In genomic region chr12:35918031-35918430, GRCm38 (mm10) we compare ENCODE assay signal across 26 mouse cellular contexts. TPM values are rescaled to one million over a fixed set of nuclear protein-coding genes. Genes with fewer than 3 reads are reported as not detected.
DNase-seq lines count a peak whose midpoint lies in the region; ATAC-seq lines count a peak whose summit lies in the region.
"Had no signal": no experiment of that assay in that cellular context is flagged by ENCODE, and none has a peak within 500 bp of the region (broad histone marks: within the 10 kb centered on the region; RNA-seq: fewer than 3 reads in every experiment).

No protein-coding gene starts in this region.

- H3K4me2 ChIP-seq in forebrain, embryonic 13.5 days = no peak overlapping the region
- no peak overlapping the region for H3K4me2 ChIP-seq in forebrain, embryonic 11.5 days (ENCODE audit: low read depth, low read length, severe bottlenecking)
- H3K4me2 ChIP-seq in forebrain, embryonic 16.5 days (ENCODE audit: low read length) = no peak overlapping the region
- H3K4me2 ChIP-seq in kidney, embryonic 14.5 days (replicated peaks; ENCODE audit: low read depth, low read length) = no peak overlapping the region
- H3K4me2 ChIP-seq: embryonic facial prominence, embryonic 15.5 days; limb, embryonic 12.5 days; liver, embryonic 12.5 days; neural tube, embryonic 12.5 days had no signal

- H3K36me3 ChIP-seq in forebrain, embryonic 13.5 days (ENCODE audit: poor library complexity, severe bottlenecking) = no peaks in the 10 kb centered on the region
- H3K36me3 ChIP-seq in forebrain, embryonic 11.5 days (ENCODE audit: control insufficient read depth, insufficient read depth, low read length) = no peaks in the 10 kb centered on the region
- no peaks in the 10 kb centered on the region for H3K36me3 ChIP-seq in forebrain, embryonic 16.5 days (ENCODE audit: control insufficient read depth, insufficient read depth)
- H3K36me3 ChIP-seq in kidney, embryonic 14.5 days (ENCODE audit: control insufficient read depth, insufficient read depth, low read length) = no peaks in the 10 kb centered on the region
- H3K36me3 ChIP-seq: embryonic facial prominence, embryonic 15.5 days; G1E; heart, embryonic 10.5 days; limb, embryonic 12.5 days; liver, embryonic 12.5 days; neural tube, embryonic 12.5 days had no signal

- no peaks in the 10 kb centered on the region for H3K4me1 ChIP-seq in forebrain, embryonic 13.5 days
- no peaks in the 10 kb centered on the region for H3K4me1 ChIP-seq in forebrain, embryonic 11.5 days (replicated peaks; ENCODE audit: control insufficient read depth, insufficient read depth, low read length)
- H3K4me1 ChIP-seq in forebrain, embryonic 16.5 days (replicated peaks; ENCODE audit: control insufficient read depth, insufficient read depth, low read length) = 0 out of 2 replicates have a peak, but pooled peaks cover 2% of the 10 kb centered on the region
- H3K4me1 ChIP-seq in kidney, embryonic 14.5 days (ENCODE audit: control insufficient read depth, insufficient read depth, low read length) = no peaks in the 10 kb centered on the region
- H3K4me1 ChIP-seq: embryonic facial prominence, embryonic 15.5 days; heart, embryonic 10.5 days; limb, embryonic 12.5 days; liver, embryonic 12.5 days; neural tube, embryonic 12.5 days had no signal

- no peak overlapping the region for H3K27ac ChIP-seq in forebrain, embryonic 13.5 days
- H3K27ac ChIP-seq in forebrain, embryonic 11.5 days (ENCODE audit: low read depth, low read length) = no peak overlapping the region
- no peak overlapping the region for H3K27ac ChIP-seq in forebrain, embryonic 16.5 days (ENCODE audit: low read length)
- H3K27ac ChIP-seq in kidney, embryonic 14.5 days (ENCODE audit: low read depth, low read length) = no peak overlapping the region
- H3K27ac ChIP-seq: embryonic facial prominence, embryonic 15.5 days; heart, embryonic 10.5 days; limb, embryonic 12.5 days; liver, embryonic 12.5 days; neural tube, embryonic 12.5 days had no signal

- DNase-seq in forebrain, embryonic 11.5 days (ENCODE audit: low spot score) = no peak
- peak; percentile 62 for DNase-seq in layer of hippocampus, adult 11-12 months (ENCODE audit: low spot score)
- DNase-seq in layer of hippocampus, postnatal 25 days (ENCODE audit: extremely low spot score in 1 of 2, low spot score in 1 of 2) = no peak
- peak; percentile 19 to 47 for DNase-seq in layer of hippocampus, postnatal 10 days (ENCODE audit: low spot score in 2 of 2)
- DNase-seq in lung, postnatal 4 days = no peak
- DNase-seq: cerebellum, adult 11 months; cerebellum, postnatal 25 days; kidney, adult 2 months; kidney, postnatal 14 days; lung, adult 2 months; right cerebral cortex, adult 18-20 months; thymus, postnatal 14 days had no signal

- no peak overlapping the region for H3K4me3 ChIP-seq in forebrain, embryonic 13.5 days
- H3K4me3 ChIP-seq in forebrain, embryonic 11.5 days (ENCODE audit: low read depth, low read length) = no peak overlapping the region
- H3K4me3 ChIP-seq in forebrain, embryonic 16.5 days (replicated peaks; ENCODE audit: low read length) = no peak overlapping the region
- H3K4me3 ChIP-seq in kidney, embryonic 14.5 days (ENCODE audit: low read length) = no peak overlapping the region
- H3K4me3 ChIP-seq: embryonic facial prominence, embryonic 15.5 days; heart, embryonic 10.5 days; limb, embryonic 12.5 days; liver, embryonic 12.5 days; neural tube, embryonic 12.5 days had no signal

- WGBS in forebrain, embryonic 13.5 days = 70% methylated on average over 1 of the region's 1 CpGs
- 76% methylated on average over 1 of the region's 1 CpGs for WGBS in forebrain, embryonic 11.5 days
- 40% methylated on average over 1 of the region's 1 CpGs for WGBS in forebrain, embryonic 16.5 days
- 84% methylated on average over 1 of the region's 1 CpGs for WGBS in kidney, embryonic 14.5 days

- ATAC-seq in forebrain, embryonic 13.5 days = peak; percentile 89
- ATAC-seq in forebrain, embryonic 11.5 days (replicated peaks; ENCODE audit: low FRiP score) = no peak
- ATAC-seq in forebrain, embryonic 16.5 days = peak; percentile 96
- ATAC-seq in kidney, embryonic 14.5 days (ENCODE audit: low FRiP score, low TSS enrichment) = no peak
- ATAC-seq: inflammation-experienced regulatory T-cells, adult 6 months; liver, embryonic 12.5 days had no signal

- H3K9me3 ChIP-seq in forebrain, embryonic 13.5 days (replicated peaks) = no peaks in the 10 kb centered on the region
- H3K9me3 ChIP-seq in forebrain, embryonic 11.5 days (ENCODE audit: control insufficient read depth, low read length) = no peaks in the 10 kb centered on the region
- H3K9me3 ChIP-seq in forebrain, embryonic 16.5 days (ENCODE audit: control insufficient read depth, low read length) = no peaks in the 10 kb centered on the region
- H3K9me3 ChIP-seq in kidney, embryonic 14.5 days (ENCODE audit: control insufficient read depth, low read length) = no peaks in the 10 kb centered on the region
- H3K9me3 ChIP-seq: embryonic facial prominence, embryonic 15.5 days; G1E; heart, embryonic 10.5 days; limb, embryonic 12.5 days; liver, embryonic 12.5 days; neural tube, embryonic 12.5 days had no signal

- H3K9ac ChIP-seq in forebrain, embryonic 13.5 days = no peak overlapping the region
- H3K9ac ChIP-seq in forebrain, embryonic 11.5 days (ENCODE audit: low read length) = no peak overlapping the region
- no peak overlapping the region for H3K9ac ChIP-seq in forebrain, embryonic 16.5 days (replicated peaks; ENCODE audit: low read depth, low read length)
- H3K9ac ChIP-seq in kidney, embryonic 14.5 days (ENCODE audit: low read depth, low read length) = no peak overlapping the region
- H3K9ac ChIP-seq: embryonic facial prominence, embryonic 15.5 days; limb, embryonic 12.5 days; liver, embryonic 12.5 days; neural tube, embryonic 12.5 days had no signal

- no peaks in the 10 kb centered on the region for H3K27me3 ChIP-seq in forebrain, embryonic 13.5 days
- H3K27me3 ChIP-seq in forebrain, embryonic 11.5 days (ENCODE audit: control insufficient read depth, insufficient read depth, low read length) = no peaks in the 10 kb centered on the region
- no peaks in the 10 kb centered on the region for H3K27me3 ChIP-seq in forebrain, embryonic 16.5 days (replicated peaks; ENCODE audit: control insufficient read depth, insufficient read depth, low read length)
- H3K27me3 ChIP-seq in kidney, embryonic 14.5 days (ENCODE audit: control insufficient read depth, insufficient read depth, low read length) = no peaks in the 10 kb centered on the region
- H3K27me3 ChIP-seq: embryonic facial prominence, embryonic 15.5 days; limb, embryonic 12.5 days; liver, embryonic 12.5 days; neural tube, embryonic 12.5 days had no signal

RNA-seq across cellular contexts. Expression of gene Agr3, which starts 7.4 kb away (rescaled TPM):
- polyA plus RNA-seq in forebrain, embryonic 13.5 days (2015; fragmentation: Nextera tagmentation; extraction: Ambion mirVana) = not detected in 2 replicates
- polyA plus RNA-seq in forebrain, embryonic 11.5 days (2014; fragmentation: Nextera tagmentation; extraction: Ambion mirVana) = 0.32 TPM in 1 of 2 replicates, not detected in the other
- not detected for total RNA-seq in layer of hippocampus, postnatal 25 days (2021)
- not detected in 2 replicates for polyA plus RNA-seq in forebrain, embryonic 16.5 days (2015; fragmentation: Nextera tagmentation; extraction: Ambion mirVana)
- total RNA-seq in layer of hippocampus, postnatal 10 days (2021) = not detected
- polyA plus RNA-seq in kidney, embryonic 14.5 days (2014; fragmentation: Nextera tagmentation; extraction: Ambion mirVana) = not detected in 2 replicates
- total RNA-seq: adrenal gland, postnatal 4 days; gastrocnemius, adult 18-20 months; gastrocnemius, postnatal 4 days had no signal
- polyA plus RNA-seq: G1E; heart, embryonic 10.5 days; heart, postnatal 0 days; inflammation-experienced regulatory T-cells, adult 6 months; kidney, adult 2 months; limb, embryonic 12.5 days; liver, embryonic 12.5 days; neural tube, embryonic 12.5 days had no signal

Comparison
In these comparisons a context has a peak if more than half of its experiments do, and no peak if none do; other contexts are left out.
1. ATAC-seq: peak in forebrain, embryonic 13.5 days (single experiment) and forebrain, embryonic 16.5 days (single experiment); none in forebrain, embryonic 11.5 days (single experiment) and kidney, embryonic 14.5 days (single experiment).
2. DNase-seq: peak in layer of hippocampus, adult 11-12 months (single experiment) and layer of hippocampus, postnatal 10 days (2 of 2); none in forebrain, embryonic 11.5 days (single experiment), layer of hippocampus, postnatal 25 days (0 of 2) and lung, postnatal 4 days (0 of 2).